Mouse (Mus musculus) monocyte, adult 5-6 weeks (primary cell): ENCODE data around the gene Sox15. TPM values are rescaled to one million over a fixed set of nuclear protein-coding genes. Genes with fewer than 3 reads are reported as not detected.

ENCODE experiments used
- ATAC-seq: fragments of 153-309, 156-312 bp; replicated peaks from 2 replicates; pipeline ENCODE4 v1.8.0; 2017; ENCODE audit warnings: mild to moderate bottlenecking; ENCODE audit not compliant: low TSS enrichment, insufficient number of reproducible peaks, severe bottlenecking, poor library complexity, low FRiP score
- total RNA-seq: library from RNA; stranded (forward); fragments of 200-1000, 200-491, 200-594 nt; gene quantifications from 3 replicates; pipeline ENCODE4 v1.2.3, GENCODE M21; 2017

The Sox15 gene
- total RNA-seq, 1 experiment from 2014 or later, result 4.1 TPM

DNA sequence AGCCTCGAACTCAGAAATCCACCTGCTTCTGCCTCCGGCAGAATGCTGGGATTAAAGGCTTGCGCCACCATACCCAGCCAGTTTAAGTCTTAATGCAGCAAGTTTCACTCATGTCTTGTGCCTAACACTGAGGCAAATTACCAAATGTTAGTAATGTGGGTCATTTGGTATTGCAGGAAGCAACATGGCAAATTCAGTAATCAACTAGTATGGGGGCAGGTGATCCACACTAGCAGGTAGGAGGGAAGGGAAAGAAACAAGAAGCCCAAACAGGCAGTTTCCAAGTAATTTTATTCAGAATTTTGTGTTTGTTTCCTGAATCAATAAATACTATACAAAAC is 11.5 kb downstream of the Sox15 start:
- ATAC-seq, result no peak

DNA sequence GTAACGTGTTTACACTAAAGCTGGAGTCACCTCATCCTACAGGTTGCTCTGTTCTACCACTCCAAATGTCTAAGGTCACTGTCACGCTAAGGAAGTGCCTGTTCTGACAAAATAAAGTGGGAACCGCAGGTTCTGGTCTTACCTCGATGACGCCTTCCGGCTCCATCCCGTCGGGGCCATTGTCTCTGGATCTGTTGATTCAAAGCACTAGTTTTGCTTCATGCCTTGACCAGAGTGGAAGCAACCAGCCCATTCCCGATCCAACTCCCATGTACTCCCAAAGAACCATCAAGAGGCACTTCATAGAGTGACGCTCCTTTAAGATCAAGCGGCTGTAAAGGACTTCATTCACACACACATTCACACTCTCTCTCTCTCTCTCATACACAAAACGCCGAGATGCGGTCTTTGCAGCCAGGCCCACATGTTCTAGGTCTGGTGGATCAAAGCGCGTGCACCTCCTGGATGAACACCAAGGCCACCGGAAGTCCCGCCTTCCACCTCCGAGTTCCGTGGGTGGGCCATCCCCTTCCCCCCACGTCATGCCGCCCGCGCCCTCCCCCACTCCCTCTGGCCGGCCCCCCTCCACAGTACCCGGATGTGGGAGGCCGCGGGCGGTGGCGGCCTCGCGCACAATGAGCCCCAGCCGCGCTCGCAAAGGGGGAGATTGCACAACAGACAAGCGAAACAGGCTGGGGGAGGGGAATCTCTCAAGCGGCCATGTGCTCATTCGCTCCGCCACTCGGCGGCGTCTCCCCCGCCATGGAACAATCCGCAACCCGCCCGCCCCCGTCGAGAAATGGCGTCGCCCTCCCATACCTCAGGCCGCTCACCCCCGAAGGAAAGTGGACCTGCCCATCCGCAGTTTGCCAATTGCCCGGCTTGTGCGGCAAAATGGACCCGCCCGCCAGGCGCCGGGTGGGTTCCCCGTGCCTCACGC is 15.9 kb downstream of the Sox15 start:
- ATAC-seq, result peak; percentile 66

- ATAC-seq, result no peak
Measured at GRCm38 (mm10) chr11:69671726-69672124, 16.6 kb downstream of the Sox15 start.

GRCm38 (mm10) chr11:69672211-69672706 is 17.1 kb downstream of the Sox15 start, which contains the start of gene Eif4a1:
Gene Eif4a1 (minus strand): TSS chr11:69672423.
- ATAC-seq, result peak; percentile 85

GRCm38 (mm10) chr11:69679144-69679543 is 24.0 kb downstream of the Sox15 start:
- no peak for ATAC-seq

DNA sequence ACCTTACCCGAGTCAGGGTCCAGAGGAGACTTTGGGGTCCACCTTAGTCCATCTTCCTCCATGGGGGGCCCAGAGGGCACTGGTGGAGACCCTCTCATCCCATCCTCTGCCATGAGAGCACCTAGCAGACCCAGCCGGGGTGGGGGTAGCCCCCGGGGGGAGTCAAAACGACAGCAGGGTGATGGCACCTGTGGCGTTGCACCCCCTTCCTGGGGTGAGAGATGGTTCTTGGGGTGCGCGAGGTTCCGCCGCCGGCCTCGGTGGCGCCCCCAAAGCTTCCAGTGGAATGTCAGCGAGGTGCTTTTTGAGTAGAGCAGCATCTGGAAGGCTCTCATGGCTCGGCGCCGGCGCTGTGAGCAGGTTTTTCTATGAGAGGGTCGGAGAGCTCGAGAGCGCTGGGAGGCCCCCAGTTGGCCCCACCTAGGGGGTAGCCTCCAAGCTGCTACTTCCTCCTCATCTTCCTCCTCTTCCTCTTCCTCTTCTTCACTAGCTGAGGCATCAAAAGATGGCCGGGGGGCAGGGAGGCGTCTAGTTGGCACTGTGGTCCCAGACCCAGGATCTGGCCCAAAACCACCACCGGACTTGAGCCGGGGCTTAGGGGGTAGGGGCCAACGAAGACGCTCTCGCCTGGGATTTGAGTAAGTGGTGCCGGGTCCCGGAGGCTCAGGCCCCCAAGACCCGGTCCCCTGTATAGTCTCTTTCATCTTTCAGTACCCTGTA is 25.2 kb downstream of the Sox15 start:
- ATAC-seq, result no peak

DNA sequence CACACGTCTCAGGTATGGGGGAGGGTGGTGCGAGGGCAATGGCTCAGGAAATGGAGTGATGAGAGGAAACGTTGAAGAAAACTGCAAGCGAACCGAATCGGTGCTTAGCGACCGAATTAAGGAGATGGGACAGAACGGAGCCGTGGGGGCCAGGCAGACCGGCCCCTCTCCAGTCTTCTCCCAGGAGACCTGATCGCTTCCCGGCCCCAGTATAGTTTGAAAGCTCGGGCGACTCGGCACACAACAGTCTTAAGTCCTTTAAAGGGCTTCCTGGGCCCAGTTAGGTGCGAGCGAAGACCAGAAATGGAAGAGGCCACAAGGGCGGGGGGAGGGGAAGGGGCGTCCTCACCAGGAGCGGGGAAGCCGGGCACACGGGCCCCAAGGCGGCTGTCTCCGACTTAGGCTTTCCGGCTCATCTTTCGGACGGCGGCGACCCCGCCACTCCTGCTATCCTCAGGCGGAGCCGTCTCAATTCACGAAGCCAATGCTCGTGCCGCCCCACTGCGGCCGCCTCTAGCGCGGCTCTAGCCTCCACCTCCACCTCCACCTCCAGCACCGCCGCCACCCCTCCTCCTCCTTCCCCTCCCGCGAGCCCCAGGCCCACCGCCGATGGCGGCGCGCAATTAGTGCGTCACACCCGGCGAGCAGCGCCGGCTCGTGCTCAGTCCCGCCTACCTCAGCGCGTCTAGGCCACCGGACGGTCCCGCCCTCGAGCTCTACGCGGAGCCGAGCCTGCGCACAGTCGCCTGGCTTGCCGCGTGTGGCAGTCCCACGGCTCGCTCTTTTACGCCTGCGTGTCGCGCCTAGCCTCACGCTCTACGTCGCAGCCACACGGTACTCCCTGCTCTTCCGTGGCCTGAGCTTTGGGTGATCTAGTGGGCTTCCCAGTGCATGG is 26.4 kb downstream of the Sox15 start, which contains the start of gene Senp3:
Gene Senp3 (minus strand): TSS at position 771 of the 895 bp plus-strand sequence.
- peak; percentile 84 for ATAC-seq

DNA sequence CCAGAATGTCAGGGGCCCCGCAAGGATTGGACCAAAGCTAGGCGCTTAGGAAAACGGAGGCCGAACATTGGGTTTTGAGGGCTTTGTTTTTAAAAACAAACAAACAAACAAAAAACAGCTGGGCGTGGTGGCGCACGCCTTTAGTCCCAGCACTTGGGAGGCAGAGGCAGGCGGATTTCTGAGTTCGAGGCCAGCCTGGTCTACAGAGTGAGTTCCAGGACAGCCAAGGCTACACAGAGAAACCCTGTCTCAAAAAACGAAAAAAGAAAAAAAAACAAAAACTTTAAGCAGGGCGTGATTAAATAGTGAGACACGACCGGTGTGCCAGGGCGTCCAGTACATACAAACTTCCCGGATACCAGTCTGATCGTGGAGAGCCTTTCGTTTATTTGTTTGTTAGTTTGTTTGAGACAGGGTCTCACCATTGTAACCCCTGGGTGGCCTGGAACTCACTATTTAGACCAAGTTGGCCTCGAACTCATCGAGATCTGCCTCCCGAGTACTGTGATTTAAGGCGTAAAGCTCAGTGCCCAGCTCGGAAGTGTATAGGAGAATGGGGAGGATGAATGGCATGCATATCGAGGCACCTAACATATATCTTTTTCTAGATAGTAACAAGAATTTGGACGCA is 27.2 kb downstream of the Sox15 start:
- no peak for ATAC-seq

DNA sequence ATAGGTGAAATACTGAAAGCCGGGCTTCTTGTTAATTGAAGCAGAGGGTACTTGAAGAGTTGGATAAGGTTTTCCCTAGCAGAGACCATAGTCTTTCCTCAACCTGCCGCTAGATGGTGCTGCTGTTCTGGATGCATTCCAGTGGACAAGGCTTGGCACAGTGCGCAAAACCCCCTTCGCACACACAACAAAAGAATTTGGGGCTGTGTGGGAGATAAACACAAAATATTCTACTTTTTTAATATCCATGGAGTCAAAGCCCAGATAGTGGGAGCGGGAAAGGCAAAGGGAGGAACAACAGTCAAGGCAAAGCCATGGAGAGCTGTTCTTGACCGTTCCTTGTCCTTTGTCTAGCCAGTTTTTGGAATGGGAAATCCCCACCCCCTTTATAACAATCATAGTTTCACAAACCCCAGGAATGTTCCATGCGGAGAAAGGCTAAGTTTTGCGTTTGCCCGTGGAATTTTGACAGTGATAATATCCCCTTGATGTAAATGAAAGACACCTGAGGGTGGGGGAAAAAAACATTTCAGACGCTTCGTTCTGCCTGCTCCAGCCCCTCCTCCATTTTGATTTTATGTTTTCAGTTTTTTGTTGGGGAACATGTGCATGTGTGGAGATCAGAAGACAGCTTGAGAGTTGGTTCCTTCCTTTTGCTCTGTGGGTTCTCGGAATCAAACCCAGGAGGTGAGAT is 27.9 kb downstream of the Sox15 start:
- peak; percentile 50 for ATAC-seq

GRCm38 (mm10) chr11:69683576-69683975 is 28.5 kb downstream of the Sox15 start:
- ATAC-seq, result no peak

- ATAC-seq, result no peak
Measured at GRCm38 (mm10) chr11:69684128-69684745, 29.1 kb downstream of the Sox15 start.

DNA sequence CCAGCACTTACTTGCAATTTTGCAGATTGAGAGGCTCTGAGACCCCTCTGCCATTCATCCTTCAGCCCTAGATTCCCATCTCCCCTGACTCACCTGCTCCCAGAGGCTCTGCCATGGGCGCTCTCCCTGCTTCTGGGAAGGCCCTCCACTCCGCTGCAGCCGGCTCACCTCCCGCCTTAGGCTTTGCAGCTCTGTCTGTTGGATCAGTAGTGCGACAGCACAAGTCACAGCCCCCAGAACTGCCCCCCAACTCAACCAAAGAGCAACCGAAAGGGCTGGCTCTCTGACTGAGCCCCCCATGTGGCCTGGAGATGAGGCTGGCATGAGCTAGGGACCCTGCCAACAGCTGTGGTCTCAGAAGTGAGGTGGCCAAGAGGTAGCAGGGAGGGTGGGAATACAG is 29.8 kb downstream of the Sox15 start:
- ATAC-seq, result no peak

DNA sequence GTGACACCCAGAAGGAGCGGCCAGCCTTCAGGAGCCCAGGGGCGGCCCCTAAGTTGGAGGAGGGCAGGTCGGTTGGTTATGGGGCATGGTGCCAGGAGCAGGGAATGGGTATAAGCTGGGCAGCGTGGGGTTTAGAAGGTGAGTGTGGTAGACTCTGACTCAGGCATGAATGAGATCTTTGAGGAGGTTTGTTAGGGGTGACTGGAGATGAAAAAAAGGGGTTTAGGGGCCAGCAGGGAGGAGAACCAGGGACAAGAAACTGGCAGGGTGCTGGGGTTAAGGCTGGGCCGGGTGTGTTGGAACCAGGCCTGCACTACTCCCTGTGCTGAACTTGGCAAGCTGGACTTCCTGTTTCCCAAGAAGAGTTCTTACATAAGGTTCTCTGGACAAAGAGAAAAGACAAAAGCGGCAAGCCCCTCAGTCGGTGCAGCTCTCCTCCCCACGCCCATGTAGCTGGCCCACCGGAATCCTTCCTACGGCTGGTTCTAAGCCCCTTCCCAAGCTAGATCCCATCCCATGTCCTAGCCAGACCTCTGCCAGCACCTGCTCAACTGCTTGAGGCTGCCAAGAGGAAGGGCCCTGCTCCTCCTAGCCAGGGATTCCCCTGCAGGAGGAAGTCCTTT is 30.5 kb downstream of the Sox15 start, which contains the start of gene Tnfsf13:
Gene Tnfsf13 (minus strand): TSS at position 259 of the 623 bp plus-strand sequence.
- ATAC-seq, result no peak

GRCm38 (mm10) chr11:69686377-69686776 is 31.3 kb downstream of the Sox15 start:
- no peak for ATAC-seq

- no peak for ATAC-seq
Measured at GRCm38 (mm10) chr11:69687061-69687460, 31.9 kb downstream of the Sox15 start.

DNA sequence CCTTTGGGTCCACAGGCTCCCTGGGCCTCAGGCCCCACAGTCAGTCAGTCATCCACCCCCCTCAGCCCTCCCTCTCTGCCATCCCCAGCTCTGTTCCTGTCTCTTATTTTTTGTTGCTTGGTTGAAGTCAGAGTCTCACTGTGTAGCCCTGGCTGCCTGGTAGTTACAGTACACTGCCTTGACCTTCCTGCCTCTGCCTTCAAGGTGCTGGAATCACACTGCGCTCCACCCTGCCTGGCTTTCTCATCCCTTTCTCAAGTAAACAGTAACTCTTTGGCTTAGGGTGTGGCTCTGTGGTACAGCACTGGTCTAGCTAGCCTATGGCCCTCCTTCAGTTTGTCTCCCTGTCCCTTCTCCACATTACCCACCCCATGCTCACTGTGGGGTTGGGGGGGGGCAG is 34.8 kb downstream of the Sox15 start:
- no peak for ATAC-seq
